Mouse (Mus musculus): Measurements from ENCODE around the gene Sh2d3c.

DNA sequence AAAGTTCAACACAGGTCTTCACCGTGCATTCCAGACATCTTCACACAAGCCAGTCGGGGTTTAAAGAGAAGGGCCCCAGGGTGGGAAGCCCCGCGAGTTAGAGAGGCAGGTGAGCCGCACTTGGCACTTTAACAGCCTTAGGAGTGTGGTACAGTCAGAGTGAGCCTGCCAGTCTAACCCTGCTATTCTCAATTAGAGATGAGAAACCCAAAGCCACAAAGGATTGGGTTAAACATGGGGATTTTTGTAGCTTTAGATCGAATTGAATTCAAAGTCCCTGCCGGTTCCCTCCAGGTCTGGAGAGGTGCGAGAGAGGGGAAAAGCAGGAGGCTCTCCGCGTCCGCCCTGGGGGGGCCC, 20.0 kb downstream of the Sh2d3c start, which contains the start of gene 6330409D20Rik:
- TF ChIP-seq CHD2 (IDR thresholded peaks at IDR 0.05; ENCODE audit: low read depth, low read length), result no peak
- no peak for TF ChIP-seq HCFC1 (IDR thresholded peaks at IDR 0.05; ENCODE audit: borderline replicate concordance, insufficient read depth, low read length)

Data from ES-E14 (cell line).